Mouse (Mus musculus): Measurements from ENCODE around the gene Upk3b. TPM values are rescaled to one million over a fixed set of nuclear protein-coding genes. Genes with fewer than 3 reads are reported as not detected.

Gene Upk3b
- polyA plus RNA-seq, 1 experiment from 2014 or later: not detected

GRCm38 (mm10) chr5:136014877-136015276, 23.4 kb upstream of the Upk3b start:
- Histone ChIP-seq H3K4me3 (no peak overlapping the region), H3K9ac (replicated peaks) (no peak overlapping the region), H3K9me3 (no peaks in the 10 kb centered on the region), H3K4me1 (peaks cover 26% of the 10 kb centered on the region), H3K36me3 (peaks cover 26% of the 10 kb centered on the region), H3K27ac (replicated peaks) (0 out of 2 replicates have a peak overlapping the region, but pooled peaks have one; percentile 68), H3K4me2 (replicated peaks) (no peak overlapping the region), H3K27me3 (no peaks in the 10 kb centered on the region)
- ATAC-seq (replicated peaks): no peak
- 84% methylated on average over 10 of the region's 10 CpGs for WGBS

GRCm38 (mm10) chr5:136015586-136015985, 22.7 kb upstream of the Upk3b start:
- Histone ChIP-seq H3K4me2 (replicated peaks) (no peak overlapping the region), H3K4me1 (peaks cover 26% of the 10 kb centered on the region), H3K9ac (replicated peaks) (no peak overlapping the region), H3K27ac (replicated peaks) (peak overlapping the region; percentile 68), H3K4me3 (no peak overlapping the region), H3K9me3 (no peaks in the 10 kb centered on the region), H3K27me3 (no peaks in the 10 kb centered on the region), H3K36me3 (peaks cover 20% of the 10 kb centered on the region)
- WGBS: 59% methylated on average over 10 of the region's 10 CpGs
- no peak for ATAC-seq (replicated peaks)

- H3K27me3 ChIP-seq: no peaks in the 10 kb centered on the region
- WGBS: 41% methylated on average over 10 of the region's 10 CpGs
- peak overlapping the region; percentile 68 for H3K27ac ChIP-seq (replicated peaks)
- H3K36me3 ChIP-seq: peaks cover 17% of the 10 kb centered on the region
- H3K4me1 ChIP-seq: peaks cover 26% of the 10 kb centered on the region
- no peaks in the 10 kb centered on the region for H3K9me3 ChIP-seq
- no peak overlapping the region for H3K4me2 ChIP-seq (replicated peaks)
- no peak overlapping the region for H3K9ac ChIP-seq (replicated peaks)
- ATAC-seq (replicated peaks): no peak
- H3K4me3 ChIP-seq: no peak overlapping the region
Measured at GRCm38 (mm10) chr5:136016014-136016876, 22.1 kb upstream of the Upk3b start.

GRCm38 (mm10) chr5:136017262-136017661, 21.0 kb upstream of the Upk3b start:
- Histone ChIP-seq H3K9me3 (no peaks in the 10 kb centered on the region), H3K4me3 (no peak overlapping the region), H3K4me1 (peaks cover 26% of the 10 kb centered on the region), H3K36me3 (peaks cover 7% of the 10 kb centered on the region), H3K9ac (replicated peaks) (no peak overlapping the region), H3K4me2 (replicated peaks) (no peak overlapping the region), H3K27ac (replicated peaks) (no peak overlapping the region), H3K27me3 (no peaks in the 10 kb centered on the region)
- ATAC-seq (replicated peaks): no peak
- WGBS: 77% methylated on average over 6 of the region's 6 CpGs

GRCm38 (mm10) chr5:136018726-136019125, 19.6 kb upstream of the Upk3b start:
- H3K9me3 ChIP-seq: no peaks in the 10 kb centered on the region
- H3K4me2 ChIP-seq (replicated peaks): no peak overlapping the region
- H3K27ac ChIP-seq (replicated peaks): no peak overlapping the region
- ATAC-seq (replicated peaks): no peak
- no peaks in the 10 kb centered on the region for H3K27me3 ChIP-seq
- no peak overlapping the region for H3K9ac ChIP-seq (replicated peaks)
- 91% methylated on average over 2 of the region's 2 CpGs for WGBS
- peaks cover 26% of the 10 kb centered on the region for H3K4me1 ChIP-seq
- no peak overlapping the region for H3K4me3 ChIP-seq
- H3K36me3 ChIP-seq: no peaks in the 10 kb centered on the region

GRCm38 (mm10) chr5:136019907-136020306, 18.4 kb upstream of the Upk3b start:
- no peak for ATAC-seq (replicated peaks)
- Histone ChIP-seq H3K9me3 (no peaks in the 10 kb centered on the region), H3K27ac (replicated peaks) (no peak overlapping the region), H3K9ac (replicated peaks) (no peak overlapping the region), H3K4me1 (peaks cover 26% of the 10 kb centered on the region), H3K36me3 (no peaks in the 10 kb centered on the region), H3K4me2 (replicated peaks) (no peak overlapping the region), H3K4me3 (no peak overlapping the region), H3K27me3 (no peaks in the 10 kb centered on the region)
- 33% methylated on average over 1 of the region's 1 CpGs for WGBS

GRCm38 (mm10) chr5:136025712-136026111, 12.6 kb upstream of the Upk3b start:
- WGBS: 89% methylated on average over 3 of the region's 3 CpGs
- no peaks in the 10 kb centered on the region for H3K27me3 ChIP-seq
- H3K9me3 ChIP-seq: no peaks in the 10 kb centered on the region
- H3K4me3 ChIP-seq: no peak overlapping the region
- no peak overlapping the region for H3K9ac ChIP-seq (replicated peaks)
- H3K27ac ChIP-seq (replicated peaks): no peak overlapping the region
- H3K4me1 ChIP-seq: no peaks in the 10 kb centered on the region
- no peak for ATAC-seq (replicated peaks)
- H3K36me3 ChIP-seq: peaks cover 15% of the 10 kb centered on the region; the same call in 1 of the 2 replicates
- no peak overlapping the region for H3K4me2 ChIP-seq (replicated peaks)

- no peak for ATAC-seq (replicated peaks)
- Histone ChIP-seq H3K9me3 (no peaks in the 10 kb centered on the region), H3K4me3 (no peak overlapping the region), H3K4me1 (no peaks in the 10 kb centered on the region), H3K4me2 (replicated peaks) (no peak overlapping the region), H3K9ac (replicated peaks) (no peak overlapping the region), H3K36me3 (peaks cover 16% of the 10 kb centered on the region), H3K27me3 (no peaks in the 10 kb centered on the region), H3K27ac (replicated peaks) (no peak overlapping the region)
- WGBS: 82% methylated on average over 9 of the region's 9 CpGs
Measured at GRCm38 (mm10) chr5:136026859-136027258, 11.4 kb upstream of the Upk3b start.

- no peaks in the 10 kb centered on the region for H3K4me1 ChIP-seq
- peaks cover 25% of the 10 kb centered on the region for H3K36me3 ChIP-seq
- WGBS: 74% methylated on average over 11 of the region's 11 CpGs
- H3K27ac ChIP-seq (replicated peaks): no peak overlapping the region
- no peaks in the 10 kb centered on the region for H3K27me3 ChIP-seq
- H3K4me3 ChIP-seq: no peak overlapping the region
- ATAC-seq (replicated peaks): no peak
- H3K9me3 ChIP-seq: no peaks in the 10 kb centered on the region
- H3K4me2 ChIP-seq (replicated peaks): no peak overlapping the region
- no peak overlapping the region for H3K9ac ChIP-seq (replicated peaks)
Measured at GRCm38 (mm10) chr5:136027612-136028311, 10.5 kb upstream of the Upk3b start.

- ATAC-seq (replicated peaks): no peak
- 80% methylated on average over 4 of the region's 4 CpGs for WGBS
- Histone ChIP-seq H3K36me3 (peaks cover 15% of the 10 kb centered on the region), H3K9ac (replicated peaks) (no peak overlapping the region), H3K27me3 (no peaks in the 10 kb centered on the region), H3K9me3 (no peaks in the 10 kb centered on the region), H3K4me3 (no peak overlapping the region), H3K4me1 (no peaks in the 10 kb centered on the region), H3K4me2 (replicated peaks) (no peak overlapping the region), H3K27ac (replicated peaks) (no peak overlapping the region)
Measured at GRCm38 (mm10) chr5:136034868-136035267, 3.4 kb upstream of the Upk3b start.

GRCm38 (mm10) chr5:136035285-136035684, 3.0 kb upstream of the Upk3b start:
- Histone ChIP-seq H3K36me3 (peaks cover 11% of the 10 kb centered on the region), H3K27ac (replicated peaks) (no peak overlapping the region), H3K4me2 (replicated peaks) (no peak overlapping the region), H3K27me3 (no peaks in the 10 kb centered on the region), H3K9ac (replicated peaks) (no peak overlapping the region), H3K9me3 (no peaks in the 10 kb centered on the region), H3K4me1 (no peaks in the 10 kb centered on the region), H3K4me3 (no peak overlapping the region)
- ATAC-seq (replicated peaks): no peak
- WGBS: 76% methylated on average over 1 of the region's 1 CpGs

- H3K27me3 ChIP-seq: no peaks in the 10 kb centered on the region
- 80% methylated on average over 1 of the region's 1 CpGs for WGBS
Measured at GRCm38 (mm10) chr5:136036667-136037066, 1.6 kb upstream of the Upk3b start.

More at GRCm38 (mm10) chr5:136036667-136037066, 1.6 kb upstream of the Upk3b start:
- no peaks in the 10 kb centered on the region for H3K9me3 ChIP-seq
- H3K4me2 ChIP-seq (replicated peaks): no peak overlapping the region
- H3K4me1 ChIP-seq: no peaks in the 10 kb centered on the region
- peaks cover 11% of the 10 kb centered on the region for H3K36me3 ChIP-seq
- no peak for ATAC-seq (replicated peaks)
- no peak overlapping the region for H3K4me3 ChIP-seq
- H3K9ac ChIP-seq (replicated peaks): no peak overlapping the region
- H3K27ac ChIP-seq (replicated peaks): no peak overlapping the region
